Mouse (Mus musculus): ENCODE data around the gene Vmn1r73. TPM values are rescaled to one million over a fixed set of nuclear protein-coding genes. Genes with fewer than 3 reads are reported as not detected.

Vmn1r73 gene
- not detected in 2 replicates for polyA plus RNA-seq (2015; fragmentation: Nextera tagmentation; extraction: Ambion mirVana)

GRCm38 (mm10) chr7:11729966-11730365 lies at the start of gene Vmn1r73:
Gene Vmn1r73, plus strand, starts transcription at chr7:11730266.
- ATAC-seq: no peak
- Histone ChIP-seq H3K27ac (no peak within 1 kb of the TSS), H3K27me3 (no peaks in the 10 kb centered on the region), H3K9ac (no peak within 1 kb of the TSS), H3K36me3 (ENCODE audit: poor library complexity, severe bottlenecking) (no peaks in the 10 kb centered on the region), H3K4me1 (no peaks in the 10 kb centered on the region), H3K4me3 (no peak within 1 kb of the TSS), H3K9me3 (replicated peaks) (peaks cover 39% of the 10 kb centered on the region), H3K4me2 (no peak within 1 kb of the TSS)
- WGBS: 94% methylated on average over 1 of the region's 1 CpGs

Other genes starting within 250 kb of the Vmn1r73 start
- not detected in 2 replicates for gene Zscan4-ps2, start 216.0 kb upstream of the Vmn1r73 start, polyA plus RNA-seq (2015; fragmentation: Nextera tagmentation; extraction: Ambion mirVana)
- gene Zscan4-ps3, start 121.0 kb upstream of the Vmn1r73 start, polyA plus RNA-seq (2015; fragmentation: Nextera tagmentation; extraction: Ambion mirVana): not detected in 2 replicates
- gene Vmn1r72, start 50.1 kb upstream of the Vmn1r73 start, polyA plus RNA-seq (2015; fragmentation: Nextera tagmentation; extraction: Ambion mirVana): not detected in 2 replicates
- not detected in 2 replicates for gene Vmn1r74, start 103.7 kb downstream of the Vmn1r73 start, polyA plus RNA-seq (2015; fragmentation: Nextera tagmentation; extraction: Ambion mirVana)
- gene Vmn1r75, start 144.4 kb downstream of the Vmn1r73 start, polyA plus RNA-seq (2015; fragmentation: Nextera tagmentation; extraction: Ambion mirVana): not detected in 2 replicates
- not detected in 2 replicates for gene Vmn1r76, start 207.9 kb downstream of the Vmn1r73 start, polyA plus RNA-seq (2015; fragmentation: Nextera tagmentation; extraction: Ambion mirVana)